Mouse (Mus musculus): ENCODE results near the gene Teddm3. TPM values are rescaled to one million over a fixed set of nuclear protein-coding genes. Genes with fewer than 3 reads are reported as not detected.
"Not testable (repeated sequence)": the region's sequence is repeated elsewhere in the genome, so short reads cannot be mapped to it uniquely, and the experiment has no call there.

Gene Teddm3
- total RNA-seq, 2 experiments from 2014 or later = not detected

DNA sequence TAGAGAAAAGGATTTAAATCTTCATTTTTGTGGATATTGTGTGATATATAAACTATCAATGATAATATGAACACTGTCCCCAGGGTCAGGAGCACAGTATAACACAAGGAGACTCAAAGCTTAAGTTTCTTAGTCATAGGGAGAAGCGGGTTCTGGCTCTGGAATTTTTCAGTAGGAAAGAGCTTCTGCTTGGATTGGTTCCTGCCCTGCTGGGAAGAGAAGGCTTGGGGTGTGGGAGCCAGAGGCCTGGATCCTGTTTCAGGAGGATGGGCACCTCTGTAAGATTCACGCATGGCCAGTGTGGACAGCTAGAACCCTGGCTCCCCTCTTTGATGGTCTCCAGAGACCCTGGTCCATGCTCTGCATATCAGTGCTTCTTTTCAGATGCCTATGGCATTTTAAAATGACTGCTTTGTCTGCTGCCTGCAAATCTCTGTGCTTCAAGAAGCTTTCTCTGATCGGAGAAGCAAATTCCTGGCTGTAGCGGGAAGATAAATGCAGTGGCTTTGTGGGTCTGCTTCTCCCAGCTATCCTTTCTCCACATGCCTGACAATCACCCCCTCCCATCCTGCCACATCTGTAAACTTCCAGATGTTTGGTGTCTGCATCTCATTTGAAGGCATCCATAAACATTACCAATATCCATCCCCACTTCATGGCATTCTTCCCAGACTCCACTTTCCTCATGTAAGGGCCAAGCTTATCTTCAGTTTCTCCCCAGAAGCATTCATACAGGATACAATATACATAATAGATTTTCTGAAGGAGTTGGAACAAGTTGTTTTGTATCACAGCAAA is 2.0 kb downstream of the Teddm3 start:
- no peak for ATAC-seq (replicated peaks; ENCODE audit: low FRiP score, poor library complexity, severe bottlenecking)

- no peak for ATAC-seq (replicated peaks; ENCODE audit: low FRiP score, poor library complexity, severe bottlenecking)
Measured at GRCm38 (mm10) chr16:21149896-21150295, 3.9 kb downstream of the Teddm3 start.

GRCm38 (mm10) chr16:21148451-21148850 is 5.3 kb downstream of the Teddm3 start:
- ATAC-seq (replicated peaks; ENCODE audit: low FRiP score, poor library complexity, severe bottlenecking) = not testable (repeated sequence)

- no peak for ATAC-seq (replicated peaks; ENCODE audit: low FRiP score, poor library complexity, severe bottlenecking)
Measured at GRCm38 (mm10) chr16:21136312-21137083, 17.3 kb downstream of the Teddm3 start.

GRCm38 (mm10) chr16:21127666-21128065 is 26.1 kb downstream of the Teddm3 start:
- not testable (repeated sequence) for ATAC-seq (replicated peaks; ENCODE audit: low FRiP score, poor library complexity, severe bottlenecking)

DNA sequence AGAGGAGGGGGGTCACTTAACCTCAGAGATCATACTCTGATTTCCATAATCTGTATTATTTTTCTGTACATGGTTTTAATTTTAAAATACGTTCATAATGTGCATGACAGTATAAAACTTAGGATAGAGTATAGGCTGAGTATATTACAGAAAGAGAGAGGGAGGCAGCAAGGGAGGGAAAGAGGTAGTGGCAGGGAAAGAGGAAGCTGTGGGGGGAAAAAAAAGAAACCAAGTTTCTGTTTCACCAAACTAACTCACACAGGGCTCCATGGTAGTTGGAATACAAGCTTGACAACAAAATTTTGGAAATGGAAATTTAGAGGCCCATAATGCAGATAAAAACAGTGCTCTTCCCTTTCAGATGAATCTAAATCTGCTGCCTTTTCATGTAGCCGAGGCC is 31.0 kb downstream of the Teddm3 start:
- not testable (repeated sequence) for ATAC-seq (replicated peaks; ENCODE audit: low FRiP score, poor library complexity, severe bottlenecking)

DNA sequence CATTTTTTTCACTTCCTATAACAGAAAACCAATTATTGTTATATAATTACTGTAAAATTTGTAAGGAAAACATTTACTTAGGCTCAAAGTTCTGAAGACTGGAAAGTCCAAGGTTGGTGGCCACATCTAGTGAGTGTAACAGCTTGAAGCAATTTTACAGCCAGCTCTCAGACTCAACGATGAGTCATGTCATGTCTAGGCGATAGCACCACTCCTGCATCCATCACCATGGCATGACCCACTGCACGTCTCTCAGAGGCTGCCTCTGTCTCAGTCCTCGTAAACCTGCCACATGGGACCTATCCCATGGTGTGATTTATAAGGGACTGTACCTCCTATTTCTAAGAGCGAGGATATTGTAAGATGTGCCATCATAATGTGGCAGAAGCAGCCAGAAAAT is 37.7 kb downstream of the Teddm3 start:
- ATAC-seq (replicated peaks; ENCODE audit: low FRiP score, poor library complexity, severe bottlenecking) = no peak

DNA sequence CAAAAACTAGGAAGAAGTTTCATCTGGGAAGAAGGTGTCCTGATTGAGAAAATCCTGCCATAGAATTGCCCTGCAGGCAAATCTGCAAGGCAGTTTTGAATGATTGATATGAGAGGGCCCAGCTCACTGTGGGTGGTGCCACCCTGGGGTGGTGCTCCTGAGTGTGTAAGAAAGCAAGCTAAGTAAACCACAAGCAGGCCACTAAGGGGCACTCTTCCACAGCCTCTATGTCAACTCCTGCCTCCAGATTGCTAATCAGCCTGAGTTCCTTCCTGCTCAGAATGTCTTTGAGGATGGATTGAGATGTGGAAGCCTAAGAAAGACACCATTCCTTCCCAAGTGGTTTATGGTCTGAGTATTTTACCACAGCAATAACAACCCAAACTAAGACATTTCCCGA is 44.3 kb downstream of the Teddm3 start:
- ATAC-seq (replicated peaks; ENCODE audit: low FRiP score, poor library complexity, severe bottlenecking) = no peak

Other genes with a start within 250 kb of the Teddm3 start
- gene Ephb3, start 50.8 kb upstream of the Teddm3 start, total RNA-seq (2015; ENCODE audit: low replicate concordance) = not detected in 2 replicates
- gene Ephb3, start 50.8 kb upstream of the Teddm3 start, total RNA-seq (2017; ENCODE audit: low replicate concordance) = not detected in 2 replicates

Measured in erythroblast, adult 5-6 weeks (primary cell).